Mouse (Mus musculus) heart, embryonic 15.5 days (tissue): ENCODE data around the gene Zfp341. TPM values are rescaled to one million over a fixed set of nuclear protein-coding genes. Genes with fewer than 3 reads are reported as not detected.

ENCODE experiments used
- ATAC-seq: fragments of 200-750 bp; cut with Nextera tagmentation; replicated peaks from 2 replicates; pipeline ENCODE4 v1.8.0; 2017; ENCODE audit warnings: low read depth, moderate TSS enrichment; ENCODE audit not compliant: insufficient number of reproducible peaks, insufficient read depth, low FRiP score
- H3K27ac ChIP-seq: fragments of 300-500 bp; sonication (generic); 2 replicates; pipeline ENCODE4 v1.5.1; 2015; ENCODE audit warnings: mild to moderate bottlenecking, inconsistent platforms
- H3K27me3 ChIP-seq: fragments of 300-500 bp; sonication (generic); 2 replicates; pipeline ENCODE4 v1.6.1; 2015; ENCODE audit warnings: inconsistent platforms
- H3K36me3 ChIP-seq: fragments of 300-500 bp; sonication (generic); 2 replicates; pipeline ENCODE4 v1.6.1; 2015; ENCODE audit warnings: mild to moderate bottlenecking, inconsistent platforms
- H3K4me1 ChIP-seq: fragments of 300-500 bp; sonication (generic); replicated peaks from 2 replicates; pipeline ENCODE4 v1.6.1; 2015; ENCODE audit warnings: inconsistent platforms
- H3K4me2 ChIP-seq: fragments of 300-500 bp; sonication (generic); 2 replicates; pipeline ENCODE4 v1.6.1; 2015; ENCODE audit warnings: inconsistent platforms, mild to moderate bottlenecking, moderate library complexity
- H3K4me3 ChIP-seq: fragments of 300-500 bp; sonication (generic); 2 replicates; pipeline ENCODE4 v1.5.1; 2015; ENCODE audit warnings: mild to moderate bottlenecking, inconsistent platforms
- H3K9ac ChIP-seq: fragments of 300-500 bp; sonication (generic); 2 replicates; pipeline ENCODE4 v1.6.1; 2015; ENCODE audit warnings: mild to moderate bottlenecking, inconsistent platforms
- H3K9me3 ChIP-seq: fragments of 300-500 bp; sonication (generic); replicated peaks from 2 replicates; pipeline ENCODE4 v1.6.1; 2016; ENCODE audit warnings: inconsistent platforms
- WGBS: fragments of 180-500 bp; shearing (Covaris S2); methylation state at CpG from one replicate; pipeline ENCODE4 v1.1.7; 2015; ENCODE audit warnings: mixed read lengths; 5-methylcytosine and 5-hydroxymethylcytosine counted together
- polyA plus RNA-seq: library from polyadenylated mRNA; unstranded; fragments of >200 nt; fragmentation: Nextera tagmentation; extraction: Ambion mirVana; gene quantifications from 2 replicates; pipeline ENCODE4 v1.2.1, GENCODE M21; 2015

Zfp341 gene
- polyA plus RNA-seq, 1 experiment from 2014 or later: 0.53 TPM

DNA sequence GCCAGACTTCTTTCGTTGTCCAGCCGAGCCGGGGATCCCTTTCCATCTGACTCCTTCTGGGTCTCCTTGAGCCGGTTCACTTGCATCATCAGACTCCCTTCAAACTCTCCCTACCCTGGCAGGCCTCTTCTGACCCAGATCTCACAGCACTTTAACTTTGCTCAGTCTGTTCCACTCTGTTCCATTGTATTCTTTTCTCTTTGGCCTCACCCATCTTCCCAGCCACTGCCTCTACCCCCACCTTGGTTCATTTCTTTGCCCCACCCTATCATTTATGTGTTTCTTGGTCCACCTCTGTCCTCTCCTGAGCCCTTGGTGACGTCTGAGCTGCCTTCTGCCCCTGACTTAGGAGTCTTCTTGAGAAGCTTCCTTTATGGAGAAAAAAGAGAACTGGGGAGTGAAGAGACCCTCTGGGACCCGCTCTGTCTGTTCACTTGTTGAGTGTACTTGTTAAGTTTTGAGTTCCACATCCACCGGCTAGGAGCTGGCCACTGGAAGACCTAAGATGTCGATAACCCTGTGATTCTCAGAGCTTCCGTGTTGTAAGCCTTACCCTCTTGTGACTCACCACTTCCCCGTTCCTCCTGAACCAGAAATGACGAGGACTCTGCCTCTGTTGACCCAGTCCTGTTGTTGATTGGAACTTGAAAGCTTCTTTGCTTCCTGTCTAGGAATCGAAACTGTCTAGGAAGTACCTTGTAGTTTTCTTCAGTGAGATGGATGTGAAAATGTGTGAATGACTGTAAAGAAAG, 44.6 kb downstream of the Zfp341 start:
- ATAC-seq: no peak
- WGBS: 3% methylated on average over 12 of the region's 12 CpGs

DNA sequence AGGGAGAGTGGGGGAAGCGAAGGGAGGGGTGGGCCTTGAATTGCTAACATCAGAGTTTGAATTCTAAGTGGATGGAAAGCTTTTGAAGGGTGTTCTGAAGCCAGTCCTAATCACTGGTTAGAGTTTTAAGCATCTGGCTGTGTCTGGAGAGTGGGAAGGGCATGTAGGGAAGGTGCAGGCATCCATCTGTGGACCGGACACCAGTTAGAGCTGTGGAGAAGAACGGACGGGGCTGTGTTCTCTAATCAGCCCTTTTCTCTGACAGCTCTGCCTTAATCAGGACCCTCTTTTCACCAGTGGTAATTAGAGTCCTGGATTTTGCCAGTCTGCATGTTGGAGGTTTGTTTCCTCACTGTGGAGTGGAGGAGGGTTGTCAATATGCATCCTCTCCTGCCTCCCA, 46.0 kb downstream of the Zfp341 start:
- peak overlapping the region; percentile 39 for H3K27ac ChIP-seq
- H3K4me3 ChIP-seq: peak overlapping the region; percentile 90; the same call in 1 of the 2 replicates
- H3K36me3 ChIP-seq: peaks cover 13% of the 10 kb centered on the region

More for the DNA sequence above, 44.6 kb downstream of the Zfp341 start:
- Histone ChIP-seq H3K9me3 (no peaks in the 10 kb centered on the region), H3K4me2 (peak overlapping the region; percentile 77), H3K27ac (peak overlapping the region; percentile 92), H3K4me3 (peak overlapping the region; percentile 90), H3K4me1 (peaks cover 31% of the 10 kb centered on the region), H3K27me3 (no peaks in the 10 kb centered on the region), H3K9ac (peak overlapping the region; percentile 93), H3K36me3 (peaks cover 13% of the 10 kb centered on the region)

DNA sequence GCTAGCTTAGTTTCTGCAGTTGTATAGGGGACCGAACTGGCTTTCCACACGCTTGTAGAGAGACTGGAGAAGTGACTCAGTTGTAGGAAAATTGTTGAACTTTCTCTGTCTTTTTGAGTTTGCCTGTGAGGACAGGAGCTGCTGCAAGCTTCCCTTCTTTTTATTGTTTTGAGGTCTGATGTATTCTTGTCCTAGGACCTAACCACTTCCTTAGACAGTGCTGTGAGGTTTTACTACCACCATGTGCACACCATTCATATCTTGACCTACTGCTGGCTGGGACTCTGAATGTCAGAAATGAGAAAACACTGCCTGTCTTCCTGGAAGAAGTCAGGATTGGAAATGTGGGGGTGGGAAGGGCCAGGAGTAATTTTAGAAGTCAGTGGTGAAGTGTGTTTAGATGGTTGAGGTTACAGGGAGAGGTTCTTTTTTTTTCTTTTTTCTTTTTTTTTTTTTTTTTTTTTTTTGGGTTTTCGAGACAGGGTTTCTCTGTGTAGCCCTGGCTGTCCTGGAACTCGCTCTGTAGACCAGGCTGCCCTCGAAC, 46.5 kb downstream of the Zfp341 start:
- Histone ChIP-seq H3K4me1 (peaks cover 31% of the 10 kb centered on the region), H3K27ac (peak overlapping the region; percentile 39), H3K27me3 (no peaks in the 10 kb centered on the region), H3K9ac (peak overlapping the region; percentile 33), H3K4me2 (peak overlapping the region; percentile 77), H3K36me3 (peaks cover 13% of the 10 kb centered on the region), H3K9me3 (no peaks in the 10 kb centered on the region), H3K4me3 (peak overlapping the region; percentile 90; the same call in 1 of the 2 replicates)
- no peak for ATAC-seq
- 75% methylated on average over 4 of the region's 5 CpGs for WGBS

More for the DNA sequence above, 46.0 kb downstream of the Zfp341 start:
- H3K9ac ChIP-seq: peak overlapping the region; percentile 33; the same call in 1 of the 2 replicates
- no peak for ATAC-seq
- WGBS: 54% methylated on average over 4 of the region's 4 CpGs
- peak overlapping the region; percentile 77 for H3K4me2 ChIP-seq
- H3K4me1 ChIP-seq: peaks cover 31% of the 10 kb centered on the region
- no peaks in the 10 kb centered on the region for H3K9me3 ChIP-seq
- no peaks in the 10 kb centered on the region for H3K27me3 ChIP-seq

DNA sequence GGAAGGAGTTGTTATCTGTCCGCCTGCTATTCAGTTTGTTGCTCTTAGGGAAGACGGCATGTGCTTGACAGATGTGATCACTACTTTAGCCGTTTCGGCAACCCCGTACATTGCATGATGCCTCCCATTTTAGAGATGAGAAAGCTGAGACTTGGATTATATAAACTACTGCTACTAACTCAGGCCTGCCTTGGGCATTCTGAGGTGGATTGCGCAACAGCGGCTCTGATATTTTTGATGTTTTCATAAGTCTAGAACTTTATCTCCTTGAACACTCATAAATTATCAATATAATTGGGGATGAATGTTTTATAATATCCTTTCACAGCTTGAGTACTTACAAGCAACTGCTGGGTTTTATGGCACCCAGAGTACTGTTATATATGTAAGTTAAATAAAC, 55.6 kb downstream of the Zfp341 start:
- 62% methylated on average over 7 of the region's 7 CpGs for WGBS
- Histone ChIP-seq H3K9me3 (no peaks in the 10 kb centered on the region), H3K27ac (no peak overlapping the region), H3K4me2 (no peak overlapping the region), H3K4me3 (no peak overlapping the region), H3K36me3 (0 out of 2 replicates have a peak, but pooled peaks cover 5% of the 10 kb centered on the region), H3K9ac (no peak overlapping the region), H3K27me3 (no peaks in the 10 kb centered on the region), H3K4me1 (peaks cover 8% of the 10 kb centered on the region)
- ATAC-seq: no peak

DNA sequence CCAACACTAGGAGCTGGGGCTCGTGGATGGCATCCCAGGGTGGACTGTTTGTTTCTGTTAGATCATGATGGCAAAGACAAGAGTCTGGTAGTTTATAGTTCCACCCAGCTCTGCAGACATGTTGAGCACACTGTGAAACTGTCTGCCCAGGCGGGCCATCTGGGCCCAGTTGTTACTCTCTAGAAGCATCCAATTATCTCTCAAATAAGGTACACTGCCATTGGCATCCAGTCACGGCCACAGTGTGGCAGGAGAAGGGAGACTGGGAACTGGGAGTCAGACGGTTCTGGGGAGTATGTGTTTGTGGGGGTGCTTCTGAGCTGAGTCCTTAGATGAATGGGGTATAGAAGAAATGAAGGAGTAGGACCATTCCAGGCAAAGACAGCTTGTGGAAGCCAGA, 57.0 kb downstream of the Zfp341 start:
- Histone ChIP-seq H3K4me2 (no peak overlapping the region), H3K4me1 (peaks cover 20% of the 10 kb centered on the region), H3K36me3 (0 out of 2 replicates have a peak, but pooled peaks cover 5% of the 10 kb centered on the region), H3K9me3 (no peaks in the 10 kb centered on the region), H3K27me3 (no peaks in the 10 kb centered on the region), H3K9ac (no peak overlapping the region), H3K4me3 (no peak overlapping the region), H3K27ac (no peak overlapping the region)
- no peak for ATAC-seq
- WGBS: 73% methylated on average over 4 of the region's 4 CpGs

DNA sequence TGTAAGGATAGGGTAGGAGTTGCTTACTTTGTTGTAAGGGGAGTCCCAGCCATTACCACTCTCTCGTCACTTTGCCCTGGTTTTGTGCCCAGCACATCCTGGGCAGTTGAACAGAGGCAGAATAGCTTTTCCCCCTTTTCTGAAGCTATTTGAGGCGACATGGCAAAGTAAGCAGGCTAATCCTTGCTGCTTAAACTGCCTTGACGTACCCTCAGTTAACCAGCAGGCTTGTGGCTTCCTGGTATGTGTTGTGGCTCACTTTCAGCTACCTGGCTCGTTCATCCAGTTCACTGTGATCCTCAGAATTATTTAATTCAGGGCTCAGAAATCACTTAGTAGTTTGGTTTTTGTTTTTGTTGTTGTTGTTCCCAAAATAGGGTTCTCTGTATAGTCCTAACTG, 57.6 kb downstream of the Zfp341 start:
- Histone ChIP-seq H3K4me2 (no peak overlapping the region), H3K4me1 (peaks cover 26% of the 10 kb centered on the region), H3K4me3 (no peak overlapping the region), H3K9ac (no peak overlapping the region), H3K27me3 (no peaks in the 10 kb centered on the region), H3K36me3 (0 out of 2 replicates have a peak, but pooled peaks cover 5% of the 10 kb centered on the region), H3K9me3 (no peaks in the 10 kb centered on the region), H3K27ac (no peak overlapping the region)
- no peak for ATAC-seq
- WGBS: 70% methylated on average over 4 of the region's 4 CpGs

DNA sequence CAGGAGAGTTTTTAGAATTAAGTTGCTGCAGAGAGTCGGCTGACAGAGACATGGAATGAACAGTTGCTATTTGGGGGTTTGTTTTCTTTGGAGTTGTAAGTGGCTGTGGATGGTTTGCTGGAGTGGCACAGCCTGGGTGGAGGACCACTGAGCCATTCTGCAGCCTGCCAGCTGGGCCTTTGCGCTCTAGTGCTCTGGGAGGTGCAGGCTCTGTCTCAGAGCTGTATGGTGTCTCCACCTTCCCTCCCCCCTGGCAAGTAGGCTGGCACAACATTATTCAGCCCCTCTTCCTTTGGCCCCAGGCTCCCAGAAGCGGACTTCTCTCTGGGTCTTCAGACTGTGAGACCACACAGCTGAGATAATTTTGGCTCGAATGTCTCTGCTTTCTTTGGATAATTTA, 60.9 kb downstream of the Zfp341 start:
- H3K9ac ChIP-seq: no peak overlapping the region
- H3K36me3 ChIP-seq: 0 out of 2 replicates have a peak, but pooled peaks cover 5% of the 10 kb centered on the region
- H3K9me3 ChIP-seq: no peaks in the 10 kb centered on the region
- 40% methylated on average over 4 of the region's 4 CpGs for WGBS
- H3K4me3 ChIP-seq: no peak overlapping the region
- H3K4me2 ChIP-seq: no peak overlapping the region
- ATAC-seq: peak; percentile 51
- H3K4me1 ChIP-seq: peaks cover 47% of the 10 kb centered on the region
- peak overlapping the region; percentile 59 for H3K27ac ChIP-seq
- H3K27me3 ChIP-seq: no peaks in the 10 kb centered on the region

DNA sequence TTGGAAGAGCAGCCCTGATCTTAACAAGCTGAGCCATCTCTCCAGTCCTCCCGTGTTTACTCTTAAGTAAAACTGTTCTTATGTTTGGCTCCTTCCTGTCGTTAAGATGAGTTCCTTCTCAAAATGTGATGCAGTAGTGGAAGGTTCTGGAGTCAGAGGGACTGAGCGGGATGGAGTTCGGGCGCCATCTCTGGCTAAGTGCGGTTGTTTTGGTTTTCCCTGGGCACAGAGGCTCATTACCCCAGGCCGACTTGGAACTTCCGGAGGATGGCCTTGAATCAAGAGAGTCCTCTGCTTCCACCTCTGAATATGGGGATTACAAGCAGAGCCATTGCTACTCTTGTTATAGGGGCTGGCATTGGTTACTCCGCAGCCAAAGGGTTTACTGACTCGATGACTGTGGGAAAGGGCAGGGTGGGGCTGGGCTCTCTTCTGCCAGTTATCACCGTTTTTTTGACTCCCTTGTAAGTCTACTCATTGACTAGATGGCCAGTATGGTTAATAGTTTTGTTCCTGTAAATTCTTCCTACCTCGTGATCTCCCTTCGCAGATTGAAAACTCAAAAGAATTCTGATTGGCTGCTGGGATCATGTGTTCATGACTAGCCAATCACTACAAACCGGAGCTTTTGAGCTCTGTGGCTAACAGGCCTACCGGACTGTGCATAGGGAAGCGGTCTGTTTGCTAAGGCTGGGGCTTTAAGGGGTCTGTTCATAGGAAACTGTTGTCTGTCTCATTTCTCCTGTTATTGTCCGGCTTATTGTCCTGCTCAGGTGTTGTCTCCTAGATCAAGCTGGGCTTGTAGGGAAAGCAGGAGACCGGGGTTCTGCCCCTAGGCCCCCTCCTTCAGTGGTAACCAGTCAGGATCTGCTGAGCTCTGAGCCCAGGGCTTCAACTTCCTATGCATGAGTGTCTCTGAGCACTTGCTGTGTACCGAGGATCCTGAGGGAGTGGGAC, 63.8 kb downstream of the Zfp341 start:
- Histone ChIP-seq H3K4me1 (peaks cover 53% of the 10 kb centered on the region), H3K4me2 (peak overlapping the region; percentile 52), H3K27ac (peak overlapping the region; percentile 91), H3K4me3 (peak overlapping the region; percentile 29), H3K9ac (peak overlapping the region; percentile 20; the same call in 1 of the 2 replicates), H3K27me3 (no peaks in the 10 kb centered on the region), H3K36me3 (0 out of 2 replicates have a peak, but pooled peaks cover 5% of the 10 kb centered on the region), H3K9me3 (no peaks in the 10 kb centered on the region)
- ATAC-seq: peak; percentile 68
- WGBS: 49% methylated on average over 19 of the region's 19 CpGs

DNA sequence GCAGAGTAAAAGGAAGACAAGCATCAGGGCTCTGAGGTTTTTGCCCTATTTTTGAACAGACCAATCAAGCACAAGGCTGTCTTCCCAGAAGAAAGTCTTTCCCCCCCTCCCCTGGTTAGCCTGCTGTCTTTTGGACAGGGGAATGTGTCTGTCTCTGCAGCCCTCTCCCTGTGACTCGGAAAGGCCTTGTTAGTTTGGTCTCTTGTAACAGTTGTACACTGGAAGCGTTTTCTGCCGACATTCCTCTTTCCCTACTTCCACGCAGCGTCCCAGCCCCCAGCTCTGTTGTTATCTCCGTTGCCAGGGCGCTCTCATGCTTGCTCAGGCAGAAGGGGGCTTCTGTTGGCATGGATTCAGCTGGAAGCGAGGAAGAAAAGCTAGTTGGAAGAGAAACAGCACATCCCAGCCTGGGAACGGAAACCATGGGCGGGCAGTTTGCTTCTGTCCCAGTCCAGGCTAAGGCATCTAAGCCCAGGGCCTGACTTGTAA, 64.6 kb downstream of the Zfp341 start:
- Histone ChIP-seq H3K9ac (peak overlapping the region; percentile 20; the same call in 1 of the 2 replicates), H3K27me3 (no peaks in the 10 kb centered on the region), H3K9me3 (no peaks in the 10 kb centered on the region), H3K4me2 (peak overlapping the region; percentile 52), H3K27ac (peak overlapping the region; percentile 91), H3K36me3 (0 out of 2 replicates have a peak, but pooled peaks cover 1% of the 10 kb centered on the region), H3K4me1 (peaks cover 53% of the 10 kb centered on the region), H3K4me3 (peak overlapping the region; percentile 29)
- 13% methylated on average over 10 of the region's 10 CpGs for WGBS
- peak; percentile 78 for ATAC-seq

DNA sequence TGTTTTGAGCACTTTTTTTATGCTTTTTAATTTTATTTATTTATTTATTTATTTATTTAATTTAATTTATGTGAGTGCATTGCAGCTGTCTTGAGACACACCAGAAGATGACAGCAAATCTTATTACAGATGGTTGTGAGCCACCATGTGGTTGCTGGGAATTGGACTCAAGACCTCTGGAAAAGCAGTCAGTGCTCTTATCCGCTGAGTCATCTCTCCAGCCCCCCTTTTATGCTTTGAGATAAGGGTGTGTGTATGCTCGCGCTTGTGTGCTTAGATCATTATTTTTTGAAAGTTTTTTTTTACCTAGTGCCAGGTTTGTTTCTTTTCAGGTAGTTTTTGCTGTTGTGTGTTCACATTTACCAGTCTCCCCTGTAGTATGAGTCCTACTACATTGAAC, 65.9 kb downstream of the Zfp341 start:
- Histone ChIP-seq H3K4me1 (peaks cover 47% of the 10 kb centered on the region), H3K9ac (no peak overlapping the region), H3K36me3 (no peaks in the 10 kb centered on the region), H3K9me3 (no peaks in the 10 kb centered on the region), H3K4me3 (no peak overlapping the region), H3K27me3 (no peaks in the 10 kb centered on the region), H3K4me2 (no peak overlapping the region), H3K27ac (no peak overlapping the region)
- no peak for ATAC-seq
- 60% methylated on average over 3 of the region's 3 CpGs for WGBS

DNA sequence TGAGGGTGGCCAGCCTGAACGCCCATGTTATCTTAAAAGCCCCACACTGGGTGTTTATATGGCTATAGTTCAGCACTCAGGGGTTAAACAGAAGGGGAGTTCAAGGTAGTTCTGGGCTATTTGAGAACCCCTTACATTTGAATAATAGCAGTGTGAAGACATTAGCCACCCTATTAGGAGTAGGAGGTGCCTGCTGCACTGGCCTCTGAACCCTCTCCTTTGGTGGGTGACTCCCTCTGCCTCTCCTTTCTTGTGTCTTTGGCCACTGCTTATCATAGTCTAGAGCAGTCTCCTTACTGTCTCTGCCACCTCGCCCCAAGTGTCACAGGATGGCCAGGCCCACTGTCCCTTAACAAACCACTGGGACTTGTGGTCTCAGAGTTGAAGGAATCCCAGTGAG, 67.2 kb downstream of the Zfp341 start:
- H3K9ac ChIP-seq: no peak overlapping the region
- WGBS: 65% methylated on average over 2 of the region's 2 CpGs
- H3K27ac ChIP-seq: no peak overlapping the region
- H3K36me3 ChIP-seq: no peaks in the 10 kb centered on the region
- H3K4me2 ChIP-seq: no peak overlapping the region
- no peaks in the 10 kb centered on the region for H3K9me3 ChIP-seq
- H3K27me3 ChIP-seq: no peaks in the 10 kb centered on the region
- ATAC-seq: no peak
- H3K4me1 ChIP-seq: peaks cover 36% of the 10 kb centered on the region
- no peak overlapping the region for H3K4me3 ChIP-seq
